Mouse (Mus musculus) inflammation-experienced regulatory T-cells, adult 6 months (primary cell): ENCODE data around the gene Echdc1. TPM values are rescaled to one million over a fixed set of nuclear protein-coding genes. Genes with fewer than 3 reads are reported as not detected.
"Not testable (repeated sequence)": the region's sequence is repeated elsewhere in the genome, so short reads cannot be mapped to it uniquely, and the experiment has no call there.

Experiments used
- ATAC-seq: one replicate; pipeline ENCODE4 v1.8.0; 2017
- polyA plus RNA-seq, 3 experiments: library from polyadenylated mRNA; unstranded; fragments of 100-300 nt; shearing (Covaris generic); gene quantifications; one replicate each; pipeline ENCODE4 v1.2.1; 2017

Echdc1 gene
- polyA plus RNA-seq = 10 to 100 TPM; 27.4 to 38.1 (median 28.4) TPM

DNA sequence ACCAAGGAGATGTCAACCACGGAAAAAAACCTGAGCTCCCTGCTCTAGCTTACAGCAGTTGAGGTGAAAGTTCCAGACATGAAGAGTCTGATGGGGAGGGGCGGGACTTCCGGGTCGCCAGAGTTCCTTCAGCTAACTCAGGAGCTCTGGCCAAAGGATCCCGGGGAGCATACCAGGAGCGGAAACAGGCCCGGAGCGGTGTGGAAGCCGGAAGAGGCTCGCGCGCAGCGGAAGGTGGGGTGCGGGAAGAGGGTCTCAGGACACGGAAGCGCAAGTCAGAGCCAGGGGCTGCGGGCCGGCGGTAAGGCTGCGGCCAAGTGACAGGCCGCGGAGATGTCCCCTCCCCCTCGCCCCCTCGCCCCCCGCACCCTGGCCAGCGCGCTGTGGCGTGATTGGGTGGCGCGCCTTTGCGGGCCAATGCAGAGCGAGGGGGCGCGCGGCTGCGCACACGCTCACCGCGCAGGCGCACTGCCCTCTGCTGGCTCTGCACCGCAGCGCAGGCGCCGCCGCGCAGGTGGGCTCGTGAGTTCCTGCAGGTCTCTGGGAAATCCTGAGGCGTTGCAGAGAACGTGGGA lies at the start of gene Echdc1:
Gene Echdc1 (plus strand): TSS at position 103 of the 575 bp plus-strand sequence.
- ATAC-seq = peak; percentile 82

- ATAC-seq = no peak
Measured at GRCm38 (mm10) chr10:29281736-29282135, 31.2 kb upstream of the Echdc1 start.

GRCm38 (mm10) chr10:29285757-29286156 lies 27.2 kb upstream of the Echdc1 start:
- no peak for ATAC-seq

- no peak for ATAC-seq
Measured at GRCm38 (mm10) chr10:29302230-29302629, 10.7 kb upstream of the Echdc1 start.

- no peak for ATAC-seq
Measured at GRCm38 (mm10) chr10:29311480-29312219, 1.3 kb upstream of the Echdc1 start.

GRCm38 (mm10) chr10:29313905-29314304 lies 939 bp downstream of the Echdc1 start:
- peak; percentile 14 for ATAC-seq

DNA sequence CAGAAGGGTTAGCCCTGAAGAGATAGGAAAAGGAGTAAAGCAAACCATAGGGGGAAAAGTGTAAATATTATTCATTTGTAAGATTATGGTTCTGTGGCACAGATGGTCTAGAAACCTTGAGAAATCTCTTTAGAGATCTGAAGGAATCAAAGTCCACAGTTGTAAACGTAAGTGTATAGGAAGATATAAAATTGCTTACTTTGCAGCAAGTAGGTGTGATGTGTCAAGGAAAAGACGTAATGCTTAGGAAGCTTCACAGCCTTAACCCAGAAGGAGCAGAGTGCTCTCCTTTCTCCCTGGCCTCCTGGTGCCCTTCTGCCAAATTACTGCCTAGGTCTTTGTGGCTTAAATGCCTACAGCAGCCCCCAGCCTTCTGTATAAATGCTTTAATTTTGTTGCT lies 11.9 kb downstream of the Echdc1 start:
- no peak for ATAC-seq

DNA sequence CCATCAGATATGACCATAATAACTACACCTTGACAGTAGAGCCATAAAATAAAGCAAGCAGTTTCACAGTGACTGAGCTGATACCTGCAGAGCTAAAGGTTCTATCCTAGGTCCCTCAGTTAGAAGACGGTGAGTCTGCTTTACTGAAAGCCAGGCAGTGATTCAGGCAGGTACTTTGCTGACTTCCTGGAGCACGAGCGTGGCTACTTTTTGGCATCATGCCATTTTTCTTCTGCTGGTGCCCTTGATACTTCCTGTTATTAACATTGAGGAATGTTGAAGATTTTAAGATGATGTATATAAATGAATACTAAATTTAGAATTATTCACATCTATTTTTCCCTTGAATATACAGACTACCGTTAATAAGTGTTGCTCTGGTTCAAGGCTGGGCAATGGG lies 20.9 kb downstream of the Echdc1 start:
- ATAC-seq = no peak

GRCm38 (mm10) chr10:29338355-29339056 lies 25.5 kb downstream of the Echdc1 start:
- peak; percentile 95 for ATAC-seq

DNA sequence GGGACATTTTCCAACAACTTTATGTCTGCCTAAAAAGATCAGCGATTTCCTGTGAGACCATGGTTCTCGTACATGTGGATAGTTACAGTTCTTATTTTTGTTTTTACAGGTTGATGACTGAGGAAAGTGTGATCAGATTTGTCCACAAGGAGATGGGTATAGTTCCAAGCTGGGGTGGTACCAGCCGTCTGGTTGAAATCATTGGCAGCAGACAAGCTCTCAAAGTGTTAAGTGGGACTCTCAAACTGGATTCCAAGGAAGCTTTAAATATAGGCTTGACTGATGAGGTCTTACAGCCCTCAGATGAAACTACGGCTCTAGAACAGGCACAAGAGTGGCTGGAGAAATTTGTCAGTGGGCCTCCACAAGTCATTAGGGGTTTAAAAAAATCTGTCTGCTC lies 31.3 kb downstream of the Echdc1 start:
- ATAC-seq = no peak

GRCm38 (mm10) chr10:29346638-29347037 lies 33.7 kb downstream of the Echdc1 start:
- ATAC-seq = no peak

- no peak for ATAC-seq
Measured at GRCm38 (mm10) chr10:29351420-29351819, 38.5 kb downstream of the Echdc1 start.

- no peak for ATAC-seq
Measured at GRCm38 (mm10) chr10:29352575-29352974, 39.6 kb downstream of the Echdc1 start.

DNA sequence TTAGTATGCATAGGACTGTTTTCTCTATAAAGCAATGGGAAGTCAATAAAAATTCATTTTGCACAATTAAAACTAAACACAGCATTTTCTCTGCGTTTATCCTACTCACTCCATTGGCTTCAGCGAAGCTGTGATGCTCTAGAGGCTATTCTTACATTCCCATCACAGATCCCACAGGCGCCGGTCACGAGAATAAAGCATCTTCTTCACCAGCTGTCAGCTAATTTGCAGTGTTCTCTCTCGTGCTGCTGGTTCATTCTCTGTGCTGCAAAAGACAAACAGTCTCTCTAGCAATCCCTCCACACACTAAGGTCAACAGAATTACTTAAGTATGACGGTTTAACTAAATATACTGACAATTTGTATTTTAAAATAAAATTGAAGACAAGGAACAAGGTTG lies 41.2 kb downstream of the Echdc1 start:
- ATAC-seq = no peak

GRCm38 (mm10) chr10:29361095-29361463 lies 48.1 kb downstream of the Echdc1 start:
- ATAC-seq = no peak

- ATAC-seq = peak; percentile 73
Measured at GRCm38 (mm10) chr10:29361464-29362196, 48.7 kb downstream of the Echdc1 start.

DNA sequence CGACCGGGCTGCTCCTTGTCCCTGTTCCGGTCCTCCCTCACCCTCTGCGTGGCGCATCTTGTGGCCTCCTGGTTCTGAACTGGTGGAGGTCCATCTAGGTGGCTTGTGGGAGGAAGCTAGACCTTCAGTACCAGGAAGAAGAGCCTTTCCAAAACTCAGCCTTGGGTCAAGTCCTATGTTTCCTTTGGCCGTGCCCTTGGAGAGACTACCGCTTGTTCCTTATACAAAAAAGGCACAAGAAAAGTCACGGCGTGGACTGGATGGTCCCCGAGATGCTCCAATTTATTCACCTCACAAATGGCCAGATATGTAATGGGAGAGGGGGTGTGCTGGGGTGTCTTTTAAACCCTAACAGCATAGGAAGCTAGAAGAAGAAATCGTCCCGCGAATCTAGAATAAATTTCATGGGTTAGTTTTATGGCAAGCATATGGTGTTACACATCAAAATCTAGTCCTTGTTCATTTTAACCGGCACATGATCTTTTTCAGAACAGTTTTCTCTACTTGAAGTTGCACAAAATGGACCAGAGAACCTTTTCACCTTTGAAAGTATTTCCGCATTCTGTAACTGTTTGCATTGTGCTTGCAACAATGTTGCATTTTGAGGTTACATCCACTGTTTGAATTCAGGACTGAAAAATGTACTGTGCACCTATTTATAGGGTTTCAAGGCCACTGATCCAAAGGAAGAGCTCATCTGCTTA lies 49.4 kb downstream of the Echdc1 start, which contains the start of gene Rnf146:
Gene Rnf146 (minus strand): TSS at position 246 of the 704 bp plus-strand sequence.
- ATAC-seq = peak; percentile 16

DNA sequence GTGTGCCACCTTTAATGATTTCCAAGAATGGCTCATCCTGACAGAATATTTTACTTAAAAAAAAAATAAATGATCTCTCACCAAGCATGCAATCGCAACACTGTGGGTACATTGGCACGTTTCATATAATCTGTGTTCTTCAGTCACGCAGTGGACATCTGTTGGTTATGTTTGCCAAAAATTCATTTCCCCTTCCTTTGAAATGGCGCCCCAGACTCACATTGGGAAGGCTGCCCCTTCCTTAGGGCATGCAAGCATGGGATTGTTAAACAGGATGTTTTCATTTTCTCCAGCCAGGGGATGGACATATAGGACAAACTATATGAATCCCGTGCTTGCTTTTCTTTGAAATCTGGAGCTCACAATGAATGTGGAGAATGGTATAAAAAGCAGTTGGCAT lies 61.1 kb downstream of the Echdc1 start:
- ATAC-seq = no peak

GRCm38 (mm10) chr10:29381558-29381957 lies 68.6 kb downstream of the Echdc1 start:
- no peak for ATAC-seq

GRCm38 (mm10) chr10:29394890-29395289 lies 81.9 kb downstream of the Echdc1 start:
- ATAC-seq = not testable (repeated sequence)
